Mouse (Mus musculus) cerebellum, adult 2 months (tissue): Measurements from ENCODE around the gene Crtc1. TPM values are rescaled to one million over a fixed set of nuclear protein-coding genes. Genes with fewer than 3 reads are reported as not detected.

Source experiments
- DNase-seq, 2 experiments: peaks; one replicate each; pipeline ENCODE4 v3.0.0; 2021
- H3K27ac ChIP-seq: fragments of 200-500 bp; 2 replicates; pipeline ENCODE4 v1.5.1; 2012; ENCODE audit warnings: low read length, control low read depth, inconsistent platforms; ENCODE audit not compliant: insufficient read depth
- H3K27me3 ChIP-seq: fragments of 200-500 bp; 2 replicates; pipeline ENCODE4 v1.6.1; 2012; ENCODE audit warnings: inconsistent platforms, mild to moderate bottlenecking, low read length, moderate library complexity; ENCODE audit not compliant: control insufficient read depth, insufficient read depth
- H3K4me1 ChIP-seq: fragments of 200-500 bp; 2 replicates; pipeline ENCODE4 v1.6.1; 2011; ENCODE audit warnings: low read length; ENCODE audit not compliant: control insufficient read depth, insufficient read depth
- H3K4me3 ChIP-seq: fragments of 200-500 bp; replicated peaks from 2 replicates; pipeline ENCODE3; 2011; ENCODE audit warnings: mild to moderate bottlenecking, low read depth, low read length, control low read depth; ENCODE audit not compliant: insufficient read depth
- CTCF ChIP-seq: fragments of 200-500 bp; IDR thresholded peaks from 2 replicates; pipeline ENCODE4 v1.5.1; 2011; ENCODE audit warnings: low read depth, mild to moderate bottlenecking, control low read depth, low read length, moderate library complexity, borderline replicate concordance; ENCODE audit not compliant: insufficient read depth
- POLR2A ChIP-seq: fragments of 200-500 bp; IDR thresholded peaks from 2 replicates; pipeline ENCODE4 v1.6.1; 2011; ENCODE audit warnings: low read length, control low read depth, borderline replicate concordance; ENCODE audit not compliant: insufficient read depth
- WGBS: fragments of 180-500 bp; shearing (Covaris S2); methylation state at CpG from one replicate; pipeline ENCODE4 v1.1.7; 2018; 5-methylcytosine and 5-hydroxymethylcytosine counted together
- polyA plus RNA-seq: library from polyadenylated mRNA; depleted of rRNA; stranded (reverse); fragments of >200 nt; gene quantifications from 2 replicates; pipeline ENCODE4 v1.2.3, GENCODE M21; 2012

Crtc1 gene
- polyA plus RNA-seq, 1 experiment, result 90.2 TPM

DNA sequence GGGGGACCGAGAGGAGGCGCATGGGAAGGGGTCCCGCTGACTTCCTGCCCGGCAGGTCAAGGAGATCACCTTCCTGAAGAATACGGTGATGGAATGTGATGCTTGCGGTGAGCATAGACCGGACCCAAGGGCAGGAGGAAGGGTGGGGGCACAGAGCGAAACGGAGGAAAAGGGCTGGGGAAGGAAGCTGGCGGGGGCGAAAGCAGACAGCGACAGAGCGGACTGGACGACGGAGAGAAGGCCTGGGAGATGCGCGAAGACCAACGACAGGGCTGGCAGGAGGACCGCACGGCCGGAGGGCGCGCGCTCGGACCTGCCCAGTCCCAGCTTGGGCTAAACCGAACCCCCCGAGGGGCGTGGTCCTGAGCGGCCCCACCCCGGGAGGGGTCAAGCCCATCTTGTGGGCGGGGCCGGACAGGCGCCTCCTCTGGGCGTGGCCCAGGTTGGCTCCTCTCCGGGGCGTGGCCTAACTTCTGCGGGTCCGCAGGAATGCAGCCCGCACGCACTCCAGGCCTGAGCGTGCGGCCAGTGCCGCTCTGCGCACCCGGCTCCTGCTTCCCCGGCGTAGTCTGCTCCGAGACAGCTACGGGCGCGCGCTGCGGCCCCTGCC, 65.0 kb downstream of the Crtc1 start:
- Histone ChIP-seq H3K4me1 (peaks cover 4% of the 10 kb centered on the region; the same call in 1 of the 2 replicates), H3K27ac (peak overlapping the region; percentile 9; the same call in 1 of the 2 replicates), H3K27me3 (peaks cover 3% of the 10 kb centered on the region; the same call in 1 of the 2 replicates), H3K4me3 (peak overlapping the region; percentile 60)
- TF ChIP-seq POLR2A, result peak; percentile 54; the same call in 1 of the 2 replicates
- no peak for TF ChIP-seq CTCF
- 1% methylated on average over 53 of the region's 53 CpGs for WGBS
- DNase-seq, result peak; percentile 87 to 89

DNA sequence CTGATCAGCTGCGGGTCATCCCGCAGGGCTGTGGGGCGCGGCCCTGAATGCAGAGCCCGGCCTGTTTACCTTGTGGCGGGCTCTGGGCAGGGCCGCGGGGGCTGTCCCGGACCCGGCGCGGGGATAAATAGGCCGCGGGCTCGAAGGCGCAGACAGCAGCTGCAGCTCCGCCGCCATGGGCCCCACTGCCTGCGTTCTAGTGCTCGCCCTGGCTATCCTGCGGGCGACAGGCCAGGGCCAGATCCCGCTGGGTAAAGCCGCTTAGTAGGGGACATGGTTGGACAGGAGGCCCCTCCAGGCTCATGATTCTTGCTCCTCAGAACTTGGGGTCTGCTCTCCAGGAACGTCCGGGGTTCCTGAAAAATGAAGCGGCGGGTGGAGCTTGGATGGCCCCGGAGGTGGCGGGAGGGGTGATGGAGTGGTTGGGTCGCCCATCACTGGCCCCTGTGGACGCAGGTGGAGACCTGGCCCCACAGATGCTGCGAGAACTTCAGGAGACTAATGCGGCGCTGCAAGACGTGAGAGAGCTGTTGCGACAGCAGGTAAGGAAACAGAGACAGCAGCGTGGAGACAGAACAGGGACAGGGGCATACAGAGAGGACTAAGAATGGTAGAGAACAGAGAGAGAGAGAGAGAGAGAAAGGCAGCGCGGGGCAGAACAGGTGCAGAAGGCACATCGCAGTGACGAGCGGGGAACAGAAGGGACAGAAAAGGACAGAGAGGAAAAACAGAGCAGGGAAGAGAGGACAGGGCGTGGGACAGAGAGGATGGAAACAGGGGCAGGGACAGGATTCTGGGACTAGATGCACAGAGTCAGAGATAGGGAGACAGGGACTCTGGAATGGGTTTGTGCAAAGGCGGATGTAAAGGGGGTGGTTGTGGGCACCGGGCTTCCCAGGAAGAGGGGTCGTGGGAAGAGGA, 65.7 kb downstream of the Crtc1 start, which contains the start of gene Comp:
Gene Comp, plus strand, starts transcription at position 162 of the 921 bp plus-strand sequence.
- Histone ChIP-seq H3K27ac (peak within 1 kb of the TSS; percentile 9; the same call in 1 of the 2 replicates), H3K4me3 (peak within 1 kb of the TSS; percentile 60), H3K27me3 (peaks cover 3% of the 10 kb centered on the region; the same call in 1 of the 2 replicates), H3K4me1 (peaks cover 4% of the 10 kb centered on the region; the same call in 1 of the 2 replicates)
- no peak for TF ChIP-seq POLR2A
- no peak for TF ChIP-seq CTCF
- DNase-seq, result peak in 1 of 2 experiments; percentile 48
- WGBS, result 8% methylated on average over 47 of the region's 47 CpGs

DNA sequence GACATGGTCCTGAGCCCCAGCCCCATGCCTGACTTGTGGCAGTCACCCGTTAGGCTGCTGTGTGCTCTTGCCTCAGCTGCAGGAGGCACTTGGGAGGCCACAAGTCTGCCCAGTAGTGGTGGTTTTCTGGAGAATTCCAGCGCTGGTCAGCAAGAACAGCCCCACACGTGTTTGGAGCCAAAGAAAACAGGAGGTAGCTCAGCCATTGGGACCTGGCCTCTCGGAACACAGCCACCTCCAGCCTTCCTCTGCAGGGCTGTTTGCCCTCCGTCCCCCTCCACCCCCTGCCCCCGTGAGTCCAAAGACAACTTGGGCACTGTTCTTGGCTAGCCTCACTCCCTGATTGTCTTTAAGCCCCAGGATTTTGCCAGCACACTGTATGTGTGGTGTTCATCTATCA, 67.4 kb downstream of the Crtc1 start:
- Histone ChIP-seq H3K4me3 (no peak overlapping the region), H3K27ac (no peak overlapping the region), H3K4me1 (peaks cover 4% of the 10 kb centered on the region; the same call in 1 of the 2 replicates), H3K27me3 (peaks cover 3% of the 10 kb centered on the region; the same call in 1 of the 2 replicates)
- TF ChIP-seq POLR2A, result no peak
- TF ChIP-seq CTCF, result no peak
- DNase-seq, result no peak
- 61% methylated on average over 6 of the region's 6 CpGs for WGBS

DNA sequence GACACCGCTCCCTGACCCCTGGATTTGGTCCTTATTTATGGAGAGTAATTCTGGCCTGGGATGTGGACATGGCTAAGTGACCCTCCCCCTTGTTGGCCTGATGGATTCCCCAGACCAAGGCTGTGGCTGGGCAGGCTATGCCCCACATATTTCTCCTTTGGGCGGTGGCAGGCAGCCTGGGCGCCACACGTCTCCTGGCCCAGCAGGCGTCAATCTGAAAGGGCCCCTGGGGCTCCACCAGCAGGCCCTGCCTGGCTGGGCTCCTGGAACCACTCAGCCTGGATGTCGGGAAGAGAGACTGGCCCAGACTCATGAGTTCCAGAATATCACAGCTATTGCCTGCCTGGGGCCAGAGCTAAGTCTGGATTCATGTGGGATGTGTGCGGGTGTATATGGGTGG, 68.9 kb downstream of the Crtc1 start:
- Histone ChIP-seq H3K4me1 (no peaks in the 10 kb centered on the region), H3K27me3 (peaks cover 1% of the 10 kb centered on the region; the same call in 1 of the 2 replicates), H3K4me3 (no peak overlapping the region), H3K27ac (no peak overlapping the region)
- TF ChIP-seq CTCF (no peak), POLR2A (no peak)
- DNase-seq, result no peak
- WGBS, result 70% methylated on average over 7 of the region's 7 CpGs

DNA sequence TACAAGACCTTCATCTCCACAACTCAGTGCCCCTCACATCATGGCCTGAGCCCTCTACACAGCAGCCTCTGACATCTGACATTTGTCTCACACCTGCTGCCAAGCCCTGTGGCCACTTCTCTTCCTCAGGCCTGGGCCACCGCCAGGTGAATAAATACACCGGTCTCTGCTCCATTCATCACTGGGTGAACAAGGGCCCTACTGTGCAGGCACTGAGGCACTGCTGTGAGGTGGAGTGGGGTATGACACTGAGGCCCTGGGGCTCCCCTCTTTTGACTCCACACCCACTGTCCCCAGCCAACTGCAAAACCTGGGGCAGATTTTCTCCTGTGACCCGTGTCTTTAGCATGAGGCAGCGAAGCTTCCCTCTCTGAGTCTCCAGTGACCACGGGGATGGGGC, 72.8 kb downstream of the Crtc1 start:
- TF ChIP-seq CTCF (no peak), POLR2A (no peak)
- Histone ChIP-seq H3K27ac (no peak overlapping the region), H3K4me3 (no peak overlapping the region), H3K4me1 (no peaks in the 10 kb centered on the region), H3K27me3 (no peaks in the 10 kb centered on the region)
- DNase-seq, result no peak
- WGBS, result 65% methylated on average over 5 of the region's 5 CpGs

DNA sequence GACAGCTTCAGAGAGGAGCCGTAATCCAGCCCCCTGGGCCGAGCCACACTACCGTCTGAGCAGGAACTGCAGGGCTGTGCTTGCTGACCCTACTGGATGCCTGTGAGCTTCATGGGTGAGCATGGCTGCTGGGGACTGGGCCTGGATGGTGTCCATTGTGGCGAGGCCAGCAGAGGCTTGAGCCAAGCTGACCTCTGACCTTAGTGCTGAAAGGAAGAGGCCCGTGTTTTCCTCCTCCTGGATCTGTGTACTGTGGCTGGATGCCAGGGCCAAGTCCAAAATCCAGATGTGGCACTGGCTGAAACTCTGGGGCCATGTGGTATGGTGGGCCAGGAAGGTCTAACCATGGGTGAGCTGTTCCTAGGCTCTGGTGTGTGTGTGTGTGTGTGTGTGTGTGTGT, 75.3 kb downstream of the Crtc1 start:
- H3K27me3 ChIP-seq, result no peaks in the 10 kb centered on the region
- TF ChIP-seq POLR2A, result no peak
- H3K4me1 ChIP-seq, result 0 out of 2 replicates have a peak, but pooled peaks cover 2% of the 10 kb centered on the region
- H3K4me3 ChIP-seq, result no peak overlapping the region
- WGBS, result 38% methylated on average over 5 of the region's 5 CpGs
- H3K27ac ChIP-seq, result no peak overlapping the region
- DNase-seq, result no peak

DNA sequence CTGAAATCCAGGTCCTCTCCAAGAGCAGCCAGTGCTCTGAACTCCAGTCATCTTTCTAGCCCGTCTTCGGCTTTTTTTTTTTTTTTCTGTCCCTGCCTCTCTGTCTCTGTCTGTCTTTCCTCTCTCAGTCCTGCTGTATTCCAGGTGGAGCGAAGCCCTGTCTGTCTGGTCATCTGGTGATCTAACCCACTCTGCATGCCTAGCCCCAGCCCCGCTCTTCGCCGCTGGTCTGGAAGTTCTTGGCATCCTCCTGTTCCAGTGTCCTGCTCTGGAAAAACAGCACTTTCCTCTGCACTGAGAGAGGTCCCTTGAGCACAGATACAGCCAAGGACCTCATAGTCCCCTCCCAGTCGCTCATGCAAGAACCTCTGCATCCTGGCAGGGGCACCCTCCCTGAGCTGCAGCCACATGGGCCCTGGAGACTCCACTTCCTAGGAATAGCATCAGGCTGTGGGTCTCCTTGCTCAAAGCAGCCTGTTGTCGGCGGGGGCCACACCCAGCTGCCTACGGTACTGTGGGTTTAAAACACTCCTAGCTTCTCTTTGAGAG, 77.8 kb downstream of the Crtc1 start:
- Histone ChIP-seq H3K4me1 (0 out of 2 replicates have a peak, but pooled peaks cover 2% of the 10 kb centered on the region), H3K4me3 (no peak overlapping the region), H3K27ac (no peak overlapping the region), H3K27me3 (no peaks in the 10 kb centered on the region)
- no peak for DNase-seq
- 71% methylated on average over 10 of the region's 10 CpGs for WGBS
- no peak for TF ChIP-seq CTCF

DNA sequence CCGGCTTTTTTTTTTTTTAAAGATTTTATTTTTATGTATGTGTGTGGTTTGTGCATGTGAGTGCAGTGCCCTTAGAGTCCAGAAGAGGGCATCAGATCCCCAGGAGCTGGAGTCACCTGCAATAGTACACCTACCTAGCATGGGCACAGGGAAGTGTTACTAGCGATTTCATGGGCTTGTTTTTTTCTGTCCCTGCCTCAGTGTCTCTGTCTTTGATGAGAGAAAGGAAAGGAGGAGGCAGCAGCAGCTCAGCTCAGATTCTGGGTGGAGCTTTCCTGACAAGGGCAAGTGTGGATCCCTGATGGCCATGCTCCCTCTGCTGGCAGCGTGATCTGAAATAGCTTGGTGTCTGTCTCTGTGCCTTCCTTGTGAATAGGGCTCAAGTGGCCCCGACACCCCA, 78.6 kb downstream of the Crtc1 start:
- Histone ChIP-seq H3K4me3 (no peak overlapping the region), H3K27me3 (no peaks in the 10 kb centered on the region), H3K4me1 (0 out of 2 replicates have a peak, but pooled peaks cover 2% of the 10 kb centered on the region), H3K27ac (no peak overlapping the region)
- DNase-seq, result peak in 1 of 2 experiments; percentile 28
- no peak for TF ChIP-seq POLR2A
- peak; percentile 38; the same call in 1 of the 2 replicates for TF ChIP-seq CTCF
- 54% methylated on average over 4 of the region's 4 CpGs for WGBS
